Mouse (Mus musculus): ENCODE data around the gene Gnaq. TPM values are rescaled to one million over a fixed set of nuclear protein-coding genes. Genes with fewer than 3 reads are reported as not detected.
A peak's percentile ranks its signal among the peaks of the same experiment; 100 is the strongest.
"Not testable (repeated sequence)": the region's sequence is repeated elsewhere in the genome, so short reads cannot be mapped to it uniquely, and the experiment has no call there.

Gene Gnaq
- polyA plus RNA-seq, 1 experiment from 2014 or later, result 18.1 TPM

DNA sequence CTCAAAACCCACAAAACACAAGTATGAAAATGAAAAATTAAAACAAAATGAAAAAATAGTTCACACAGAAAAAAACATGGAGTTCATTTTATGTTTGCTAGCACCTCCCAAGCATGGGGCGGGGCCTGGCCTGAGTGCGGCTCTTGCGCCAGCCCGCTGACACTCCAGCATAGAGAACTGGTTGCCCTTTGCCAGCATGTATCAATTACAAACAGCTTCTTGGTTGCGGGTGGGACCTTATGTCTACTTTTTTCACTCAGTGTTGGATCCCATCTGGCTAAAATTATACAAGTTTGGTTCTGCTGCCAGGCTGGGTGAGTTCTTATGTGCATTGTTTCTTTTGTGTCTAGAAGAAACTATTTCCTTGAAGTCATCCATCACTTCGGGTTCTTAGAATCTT is 14.8 kb downstream of the Gnaq start:
- Histone ChIP-seq H3K27me3 (replicated peaks) (no peaks in the 10 kb centered on the region), H3K4me1 (replicated peaks) (peaks cover 31% of the 10 kb centered on the region), H3K4me2 (no peak overlapping the region), H3K9me3 (replicated peaks) (no peaks in the 10 kb centered on the region), H3K36me3 (peaks cover 12% of the 10 kb centered on the region; the same call in 1 of the 2 replicates), H3K4me3 (no peak overlapping the region), H3K27ac (ENCODE audit: poor library complexity, severe bottlenecking) (no peak overlapping the region), H3K9ac (no peak overlapping the region)
- no peak for ATAC-seq (ENCODE audit: insufficient number of reproducible peaks, low FRiP score)
- 91% methylated on average over 6 of the region's 6 CpGs for WGBS

DNA sequence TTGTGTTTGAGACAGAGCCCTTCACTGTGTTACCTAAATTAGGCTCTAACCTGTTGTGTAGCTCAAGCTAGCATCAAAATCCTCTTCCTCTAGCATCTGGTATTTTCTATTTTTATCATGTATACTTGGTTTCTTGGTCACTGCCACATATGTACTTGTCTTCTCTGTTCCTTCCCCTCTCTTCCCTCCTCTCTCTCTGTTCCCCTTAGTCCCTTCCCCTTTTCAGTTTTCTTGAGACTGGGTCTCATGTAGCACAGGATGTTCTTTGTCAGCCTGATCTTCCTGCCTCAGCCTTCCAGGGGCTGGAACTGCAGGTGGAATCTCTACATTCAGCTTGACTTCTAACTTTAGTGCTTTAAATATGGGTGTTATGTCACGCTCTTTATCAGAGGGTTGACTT is 16.5 kb downstream of the Gnaq start:
- 56% methylated on average over 1 of the region's 1 CpGs for WGBS

DNA sequence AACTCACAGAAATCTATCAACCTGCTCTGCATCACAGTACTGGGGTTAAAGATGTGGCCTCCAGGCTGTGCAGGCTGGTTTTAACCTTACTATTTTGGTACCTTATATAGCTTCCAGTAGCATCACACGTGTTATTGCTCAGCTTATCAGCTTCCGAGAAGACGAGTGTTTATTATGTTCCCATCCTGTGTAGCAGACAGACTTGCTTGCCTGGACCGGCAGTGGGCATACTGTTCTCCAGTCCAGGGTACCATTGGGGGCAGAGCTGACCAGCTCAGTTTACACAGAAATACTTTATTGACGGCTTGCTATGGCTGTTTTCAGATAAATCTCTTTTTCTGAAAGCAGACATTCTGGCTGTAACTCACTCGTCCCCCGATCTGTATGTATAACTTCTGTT is 17.7 kb downstream of the Gnaq start:
- Histone ChIP-seq H3K9ac (no peak overlapping the region), H3K4me3 (no peak overlapping the region), H3K9me3 (replicated peaks) (no peaks in the 10 kb centered on the region), H3K4me2 (no peak overlapping the region), H3K27ac (ENCODE audit: poor library complexity, severe bottlenecking) (no peak overlapping the region), H3K36me3 (no peaks in the 10 kb centered on the region), H3K4me1 (replicated peaks) (peaks cover 24% of the 10 kb centered on the region), H3K27me3 (replicated peaks) (no peaks in the 10 kb centered on the region)
- WGBS, result 44% methylated on average over 7 of the region's 7 CpGs
- ATAC-seq (ENCODE audit: insufficient number of reproducible peaks, low FRiP score), result no peak

More for the DNA sequence above, 16.5 kb downstream of the Gnaq start:
- Histone ChIP-seq H3K27ac (ENCODE audit: poor library complexity, severe bottlenecking) (no peak overlapping the region), H3K4me1 (replicated peaks) (peaks cover 19% of the 10 kb centered on the region), H3K36me3 (no peaks in the 10 kb centered on the region), H3K27me3 (replicated peaks) (no peaks in the 10 kb centered on the region), H3K4me3 (no peak overlapping the region), H3K4me2 (no peak overlapping the region), H3K9ac (no peak overlapping the region), H3K9me3 (replicated peaks) (no peaks in the 10 kb centered on the region)
- no peak for ATAC-seq (ENCODE audit: insufficient number of reproducible peaks, low FRiP score)

DNA sequence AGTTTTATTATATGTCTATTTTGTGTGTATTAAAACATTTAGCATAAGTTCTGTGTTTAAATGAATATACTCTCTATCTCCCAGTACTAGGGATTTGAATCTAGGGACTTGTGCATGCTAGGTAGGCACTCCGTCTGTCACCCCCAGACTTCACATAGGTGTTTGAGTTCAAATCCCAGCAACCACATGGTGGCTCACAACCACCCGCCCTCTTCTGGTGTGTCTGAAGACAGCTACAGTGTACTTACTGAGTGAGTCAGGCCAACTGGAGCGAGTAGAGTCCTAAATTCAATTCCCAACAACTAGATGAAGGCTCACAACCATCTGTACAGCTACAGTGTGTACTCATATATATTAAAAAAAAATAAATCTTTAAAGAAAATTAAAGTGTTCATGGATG is 21.2 kb downstream of the Gnaq start:
- 80% methylated on average over 3 of the region's 3 CpGs for WGBS

DNA sequence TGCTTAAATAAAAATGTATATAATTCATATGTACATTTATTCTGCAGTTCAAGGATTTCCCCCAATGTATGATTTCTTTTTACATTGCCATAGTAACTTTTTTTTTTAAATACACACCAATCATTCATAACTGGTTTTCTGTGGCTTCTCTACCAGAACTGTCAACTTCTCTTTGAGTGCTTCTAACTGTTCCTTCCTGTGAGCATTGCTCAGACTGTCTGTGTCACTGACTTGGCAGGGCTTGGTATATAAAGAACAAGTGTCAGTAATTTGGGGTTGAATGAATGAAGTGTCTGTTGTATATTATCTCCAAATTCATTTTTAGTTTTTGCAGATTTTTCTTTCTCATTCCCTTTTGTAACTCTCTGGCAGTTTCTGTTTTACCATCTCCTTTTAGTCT is 21.8 kb downstream of the Gnaq start:
- H3K4me1 ChIP-seq (replicated peaks), result peaks cover 28% of the 10 kb centered on the region
- no peak overlapping the region for H3K9ac ChIP-seq
- H3K27me3 ChIP-seq (replicated peaks), result no peaks in the 10 kb centered on the region
- no peak for ATAC-seq (ENCODE audit: insufficient number of reproducible peaks, low FRiP score)
- no peak overlapping the region for H3K4me2 ChIP-seq
- H3K9me3 ChIP-seq (replicated peaks), result no peaks in the 10 kb centered on the region
- H3K27ac ChIP-seq (ENCODE audit: poor library complexity, severe bottlenecking), result no peak overlapping the region
- H3K36me3 ChIP-seq, result no peaks in the 10 kb centered on the region
- H3K4me3 ChIP-seq, result no peak overlapping the region

More for the DNA sequence above, 21.2 kb downstream of the Gnaq start:
- no peak overlapping the region for H3K4me3 ChIP-seq
- no peak overlapping the region for H3K9ac ChIP-seq
- H3K9me3 ChIP-seq (replicated peaks), result no peaks in the 10 kb centered on the region
- no peaks in the 10 kb centered on the region for H3K36me3 ChIP-seq
- no peak overlapping the region for H3K27ac ChIP-seq (ENCODE audit: poor library complexity, severe bottlenecking)
- H3K4me2 ChIP-seq, result no peak overlapping the region
- peaks cover 31% of the 10 kb centered on the region for H3K4me1 ChIP-seq (replicated peaks)
- no peaks in the 10 kb centered on the region for H3K27me3 ChIP-seq (replicated peaks)
- ATAC-seq (ENCODE audit: insufficient number of reproducible peaks, low FRiP score), result no peak

DNA sequence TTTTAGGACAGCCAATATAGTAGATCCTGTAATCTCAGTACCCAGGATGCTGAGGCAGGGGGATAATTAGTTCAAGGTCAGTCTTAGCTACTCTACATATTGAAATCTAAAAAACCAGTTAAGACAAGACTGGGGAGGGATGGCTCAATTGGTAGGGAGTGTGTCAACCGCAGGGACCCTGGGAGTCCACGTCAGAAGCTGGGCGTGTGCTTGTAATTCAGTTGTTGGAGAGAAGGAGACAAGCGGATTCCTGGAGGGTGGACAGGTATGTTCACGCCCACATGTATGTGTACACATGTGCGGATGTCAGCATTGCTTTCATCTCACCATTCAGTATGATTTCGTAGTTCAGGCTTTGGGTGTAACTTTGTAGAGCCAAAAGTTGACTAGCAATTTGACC is 24.5 kb downstream of the Gnaq start:
- Histone ChIP-seq H3K9me3 (replicated peaks) (no peaks in the 10 kb centered on the region), H3K9ac (no peak overlapping the region), H3K4me3 (no peak overlapping the region), H3K36me3 (no peaks in the 10 kb centered on the region), H3K27ac (ENCODE audit: poor library complexity, severe bottlenecking) (no peak overlapping the region), H3K27me3 (replicated peaks) (no peaks in the 10 kb centered on the region), H3K4me2 (no peak overlapping the region), H3K4me1 (replicated peaks) (peaks cover 33% of the 10 kb centered on the region)
- no peak for ATAC-seq (ENCODE audit: insufficient number of reproducible peaks, low FRiP score)
- 91% methylated on average over 7 of the region's 7 CpGs for WGBS

DNA sequence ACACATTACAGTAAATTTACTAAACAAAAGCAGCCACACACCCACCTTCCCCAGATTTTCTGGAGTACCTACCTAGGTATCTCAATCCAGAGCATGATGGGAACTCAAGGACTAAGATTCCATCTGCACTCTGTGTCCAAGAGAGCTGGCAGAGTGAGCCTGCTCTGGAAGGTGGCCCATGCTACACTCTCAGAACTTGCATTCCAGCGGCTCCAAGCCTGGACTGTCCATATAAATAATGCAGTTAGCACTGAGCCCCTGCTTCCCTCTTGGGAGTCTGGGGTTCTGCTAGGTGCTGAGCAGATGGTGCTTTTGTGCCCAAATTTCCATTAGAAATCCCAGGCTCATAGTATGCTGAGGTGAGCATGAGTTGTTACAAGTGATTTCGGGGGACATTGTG is 28.1 kb downstream of the Gnaq start:
- WGBS, result 66% methylated on average over 2 of the region's 2 CpGs
- Histone ChIP-seq H3K9ac (no peak overlapping the region), H3K4me2 (peak overlapping the region; percentile 42), H3K4me3 (no peak overlapping the region), H3K9me3 (replicated peaks) (no peaks in the 10 kb centered on the region), H3K27ac (ENCODE audit: poor library complexity, severe bottlenecking) (peak overlapping the region; percentile 55), H3K27me3 (replicated peaks) (no peaks in the 10 kb centered on the region), H3K4me1 (replicated peaks) (peaks cover 24% of the 10 kb centered on the region), H3K36me3 (no peaks in the 10 kb centered on the region)
- peak; percentile 36; the same call in 1 of the 2 replicates for ATAC-seq (ENCODE audit: insufficient number of reproducible peaks, low FRiP score)

DNA sequence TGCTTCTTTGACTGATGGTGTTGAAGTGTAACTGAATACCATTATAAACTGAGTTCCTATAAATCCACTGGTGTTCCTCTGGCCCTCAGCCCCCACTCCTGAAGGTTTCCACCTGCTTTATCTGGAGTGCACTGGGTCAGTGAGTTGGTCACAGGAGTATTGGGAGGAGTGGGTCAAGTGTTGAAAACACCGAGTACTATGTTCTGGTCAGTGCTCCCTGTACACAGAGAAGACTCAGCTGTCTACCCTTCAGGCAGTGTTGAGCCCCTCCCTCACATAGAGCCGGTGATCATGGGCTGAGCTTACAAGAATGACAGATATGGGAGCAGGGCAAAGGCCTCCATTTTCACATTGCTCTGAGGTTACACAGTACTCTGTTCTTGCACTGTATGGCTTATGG is 28.6 kb downstream of the Gnaq start:
- Histone ChIP-seq H3K4me3 (no peak overlapping the region), H3K9ac (no peak overlapping the region), H3K9me3 (replicated peaks) (no peaks in the 10 kb centered on the region), H3K4me1 (replicated peaks) (peaks cover 23% of the 10 kb centered on the region), H3K27ac (ENCODE audit: poor library complexity, severe bottlenecking) (peak overlapping the region; percentile 55), H3K36me3 (no peaks in the 10 kb centered on the region), H3K27me3 (replicated peaks) (no peaks in the 10 kb centered on the region), H3K4me2 (peak overlapping the region; percentile 42)
- peak; percentile 59 for ATAC-seq (ENCODE audit: insufficient number of reproducible peaks, low FRiP score)
- 29% methylated on average over 2 of the region's 2 CpGs for WGBS

DNA sequence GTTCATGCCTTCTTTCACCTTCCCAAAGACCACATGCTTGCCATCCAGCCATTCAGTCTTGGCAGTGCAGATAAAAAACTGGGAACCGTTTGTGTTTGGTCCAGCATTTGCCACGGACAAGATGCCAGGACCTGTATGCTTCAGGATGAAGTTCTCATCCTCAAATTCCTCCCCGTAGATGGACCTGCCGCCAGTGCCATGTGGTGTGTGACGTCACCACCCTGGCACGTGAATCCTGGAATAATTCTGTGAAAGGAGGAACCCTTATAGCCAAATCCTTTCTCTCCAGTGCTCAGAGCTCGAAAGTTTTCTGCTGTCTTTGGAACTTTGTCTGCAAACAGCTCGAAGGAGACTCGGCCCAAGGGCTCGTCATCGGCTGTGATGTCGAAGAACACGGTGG is 31.8 kb downstream of the Gnaq start:
- H3K9me3 ChIP-seq (replicated peaks); H3K36me3 ChIP-seq; ATAC-seq (ENCODE audit: insufficient number of reproducible peaks, low FRiP score); H3K4me3 ChIP-seq; H3K9ac ChIP-seq; H3K27ac ChIP-seq (ENCODE audit: poor library complexity, severe bottlenecking); H3K4me2 ChIP-seq; H3K27me3 ChIP-seq (replicated peaks): not testable (repeated sequence)
- 83% methylated on average over 13 of the region's 13 CpGs for WGBS
- peaks cover 41% of the 10 kb centered on the region for H3K4me1 ChIP-seq (replicated peaks)

DNA sequence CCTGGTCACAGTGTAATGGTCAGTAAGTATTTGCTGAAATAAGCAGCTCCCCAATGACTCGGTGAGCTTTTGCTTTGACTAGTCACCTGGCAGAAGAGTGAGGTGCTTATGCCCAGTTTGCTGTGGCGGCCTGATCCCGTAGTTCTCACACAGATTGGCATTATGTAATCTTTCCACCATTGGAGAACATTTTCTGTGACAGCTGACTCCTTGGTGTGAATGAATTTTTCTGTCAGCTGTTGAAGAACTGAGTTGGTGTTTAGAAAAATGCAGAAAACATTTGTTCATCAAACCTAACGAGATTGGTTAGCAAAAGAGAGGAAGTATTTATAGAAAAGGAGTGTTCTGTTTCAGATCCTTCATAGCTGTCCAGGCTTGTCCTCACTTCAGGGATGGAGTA is 34.6 kb downstream of the Gnaq start:
- Histone ChIP-seq H3K4me2 (no peak overlapping the region), H3K9me3 (replicated peaks) (no peaks in the 10 kb centered on the region), H3K27me3 (replicated peaks) (no peaks in the 10 kb centered on the region), H3K4me3 (no peak overlapping the region), H3K4me1 (replicated peaks) (peaks cover 42% of the 10 kb centered on the region), H3K9ac (no peak overlapping the region), H3K36me3 (no peaks in the 10 kb centered on the region), H3K27ac (ENCODE audit: poor library complexity, severe bottlenecking) (0 out of 2 replicates have a peak overlapping the region, but pooled peaks have one; percentile 33)
- WGBS, result 60% methylated on average over 4 of the region's 4 CpGs
- ATAC-seq (ENCODE audit: insufficient number of reproducible peaks, low FRiP score), result no peak

DNA sequence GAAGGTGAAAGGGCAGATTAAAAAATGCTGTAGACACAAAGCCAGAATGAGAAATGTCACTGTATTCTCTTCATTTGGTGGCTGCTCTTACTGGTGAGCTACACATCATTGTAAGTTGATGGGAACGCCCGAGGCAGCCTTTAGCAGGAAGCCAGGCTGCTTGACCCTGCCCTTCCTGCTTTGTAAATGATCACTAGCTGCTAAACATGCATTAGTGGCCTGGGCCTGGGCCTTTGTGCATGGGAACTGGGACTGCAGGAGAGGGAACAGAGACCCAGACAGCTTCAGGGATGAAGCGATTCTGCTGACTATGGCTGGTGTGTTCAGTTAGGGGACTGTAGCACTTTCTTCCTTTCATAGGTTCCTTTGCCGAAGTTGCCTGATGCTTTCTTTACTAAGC is 35.6 kb downstream of the Gnaq start:
- Histone ChIP-seq H3K36me3 (no peaks in the 10 kb centered on the region), H3K27ac (ENCODE audit: poor library complexity, severe bottlenecking) (peak overlapping the region; percentile 49), H3K4me1 (replicated peaks) (peaks cover 44% of the 10 kb centered on the region), H3K27me3 (replicated peaks) (no peaks in the 10 kb centered on the region), H3K4me2 (no peak overlapping the region), H3K4me3 (no peak overlapping the region), H3K9me3 (replicated peaks) (no peaks in the 10 kb centered on the region), H3K9ac (no peak overlapping the region)
- peak; percentile 66; the same call in 1 of the 2 replicates for ATAC-seq (ENCODE audit: insufficient number of reproducible peaks, low FRiP score)
- 50% methylated on average over 4 of the region's 4 CpGs for WGBS

DNA sequence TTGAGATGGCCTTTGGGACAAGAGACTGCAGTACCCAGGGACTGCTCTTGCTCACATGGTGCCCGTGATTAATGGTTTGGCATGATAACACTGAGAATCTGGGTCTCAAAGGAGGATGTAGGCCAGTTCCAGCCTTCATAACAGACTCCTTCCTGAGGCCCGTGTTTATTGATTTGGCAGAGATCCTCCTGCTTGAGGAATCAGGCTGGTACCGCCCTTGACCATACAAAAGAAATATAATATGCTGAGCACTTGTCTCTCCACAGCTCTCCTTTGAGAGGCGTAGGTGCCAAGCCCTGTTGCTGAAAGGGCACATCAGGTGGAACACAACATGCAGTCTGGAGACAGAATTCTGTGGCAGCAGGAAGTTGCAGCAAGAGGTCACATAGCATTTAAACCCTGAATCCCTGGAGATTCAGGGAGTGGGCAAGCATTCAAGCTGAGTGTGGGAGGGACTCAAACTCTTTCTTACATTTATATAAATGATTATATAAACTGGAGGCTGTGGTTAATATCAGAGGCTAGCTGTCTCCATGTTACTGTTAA is 36.1 kb downstream of the Gnaq start:
- no peaks in the 10 kb centered on the region for H3K27me3 ChIP-seq (replicated peaks)
- H3K4me1 ChIP-seq (replicated peaks), result peaks cover 50% of the 10 kb centered on the region
- no peaks in the 10 kb centered on the region for H3K9me3 ChIP-seq (replicated peaks)
- H3K27ac ChIP-seq (ENCODE audit: poor library complexity, severe bottlenecking), result peak overlapping the region; percentile 49
- ATAC-seq (ENCODE audit: insufficient number of reproducible peaks, low FRiP score), result no peak
- H3K36me3 ChIP-seq, result no peaks in the 10 kb centered on the region
- WGBS, result 32% methylated on average over 4 of the region's 4 CpGs
- no peak overlapping the region for H3K4me3 ChIP-seq
- H3K4me2 ChIP-seq, result no peak overlapping the region
- H3K9ac ChIP-seq, result no peak overlapping the region
